Mouse (Mus musculus) ovary, postnatal 36 days (tissue): Measurements from ENCODE around the gene Pnpla7.
A peak's percentile ranks its signal among the peaks of the same experiment; 100 is the strongest.

Source experiments
- DNase-seq: peaks from one replicate; pipeline ENCODE4 v3.0.0; 2022; ENCODE audit warnings: low spot score, mixed read lengths

The Pnpla7 gene

DNA sequence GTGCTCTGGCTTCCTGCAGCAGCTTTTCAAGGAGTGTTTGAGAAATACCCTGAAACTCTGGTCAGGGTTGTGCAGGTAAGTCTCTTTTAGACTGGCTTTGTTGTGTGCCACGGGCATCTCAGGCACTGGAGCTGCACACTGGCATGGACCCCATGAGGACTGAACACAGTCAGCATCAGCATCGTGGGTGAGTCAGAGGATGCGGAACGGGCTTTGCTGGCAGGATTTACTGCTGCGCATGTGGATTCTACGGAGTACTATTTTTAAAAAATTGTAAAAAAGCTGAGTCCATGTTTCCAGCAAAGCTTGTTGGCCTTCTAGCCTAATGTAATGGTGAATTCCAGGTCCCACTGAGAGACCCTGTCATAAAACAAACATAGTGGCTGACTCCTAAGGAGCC, 19.5 kb downstream of the Pnpla7 start:
- DNase-seq: no peak

DNA sequence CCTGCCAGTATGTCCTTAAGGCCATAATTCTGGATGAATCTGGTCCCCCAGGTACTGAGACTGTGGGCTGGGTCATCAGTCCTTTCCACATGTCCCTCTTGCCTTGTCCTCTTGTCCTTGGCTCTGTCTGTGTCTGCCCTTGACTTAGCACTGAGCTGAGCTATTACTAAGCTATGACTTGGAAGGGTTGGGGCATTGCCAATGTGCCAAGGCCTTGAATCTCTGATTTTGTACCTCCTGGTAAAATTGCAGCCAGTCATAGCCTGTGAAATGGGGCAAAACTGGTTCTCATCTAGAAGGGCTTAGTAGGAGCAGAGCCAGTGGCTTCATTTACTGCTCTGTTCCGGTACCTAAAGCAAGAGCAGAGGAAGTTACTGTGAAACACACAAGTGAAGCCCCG, 20.6 kb downstream of the Pnpla7 start:
- no peak for DNase-seq

DNA sequence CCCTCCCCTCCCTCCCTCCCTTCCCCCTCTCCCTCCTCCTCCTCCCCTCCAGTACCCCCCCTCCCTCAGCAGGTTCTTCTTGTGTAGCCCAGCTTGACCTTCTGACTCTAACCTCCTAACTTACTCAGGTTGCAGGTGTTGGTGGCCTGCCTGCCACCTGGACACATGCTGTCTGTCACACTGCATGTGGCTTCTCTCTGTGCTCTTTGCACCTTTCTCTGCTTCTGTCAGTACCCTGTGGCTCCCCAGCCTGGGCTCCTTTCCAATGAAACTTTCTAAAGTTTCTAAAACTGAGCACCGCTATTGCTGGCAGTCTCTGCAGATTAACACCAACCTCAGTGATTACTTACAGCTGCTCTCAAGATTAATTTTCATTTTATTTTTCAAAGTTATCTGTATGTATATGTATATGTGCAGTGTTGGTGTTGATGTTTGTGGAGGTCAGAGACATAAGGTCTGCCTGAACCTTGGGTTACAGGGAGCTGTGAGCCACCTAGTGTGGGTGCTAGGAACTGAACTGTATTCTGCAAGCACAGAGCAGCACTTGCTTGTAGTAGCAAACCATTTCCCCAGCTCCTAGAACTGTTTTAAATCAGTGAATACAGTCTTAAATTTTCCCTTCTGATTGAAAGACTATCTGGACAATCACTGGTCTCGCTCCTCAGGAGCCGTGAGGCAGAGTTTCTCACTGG, 24.9 kb downstream of the Pnpla7 start:
- peak; percentile 15 for DNase-seq

GRCm38 (mm10) chr2:25003946-25004786, 28.3 kb downstream of the Pnpla7 start:
- DNase-seq: no peak

GRCm38 (mm10) chr2:25006767-25007166, 30.9 kb downstream of the Pnpla7 start:
- no peak for DNase-seq

DNA sequence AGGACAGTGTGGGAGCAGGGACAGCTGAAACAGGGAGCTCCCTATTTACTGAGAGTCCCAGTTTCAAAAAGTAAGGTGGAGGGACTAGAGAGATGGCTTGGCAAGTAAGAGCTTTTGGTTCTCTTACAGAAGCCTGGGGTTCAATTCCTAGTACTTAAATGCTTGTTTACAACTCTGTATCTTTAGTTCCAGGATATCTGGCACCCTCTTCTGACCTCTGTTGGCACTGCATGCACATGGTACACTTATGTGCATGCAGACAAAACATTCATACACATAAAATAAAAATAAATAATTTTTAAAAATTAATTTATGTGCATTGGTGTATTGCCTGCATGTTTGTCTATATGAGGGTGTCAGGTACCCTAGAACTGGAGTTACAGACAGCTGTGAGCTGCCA, 32.4 kb downstream of the Pnpla7 start:
- DNase-seq: no peak

DNA sequence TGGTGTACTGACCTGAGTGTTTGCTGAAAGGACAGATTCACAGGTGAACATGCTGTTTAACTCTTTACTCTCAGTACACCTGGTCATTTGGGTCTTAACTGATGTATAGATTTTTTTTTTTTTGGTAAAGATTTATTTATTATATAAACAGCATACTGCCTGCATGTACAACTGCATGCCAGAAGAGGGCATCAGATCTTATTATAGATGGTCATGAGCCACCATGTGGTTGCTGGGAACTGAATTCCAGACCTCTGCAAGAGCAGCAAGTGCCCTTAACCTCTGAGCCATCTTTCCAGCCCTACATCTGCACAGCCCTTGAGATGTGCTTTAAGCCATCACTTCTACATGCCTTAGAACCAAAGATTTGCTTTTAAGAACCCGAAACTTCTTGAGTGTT, 46.8 kb downstream of the Pnpla7 start:
- no peak for DNase-seq

DNA sequence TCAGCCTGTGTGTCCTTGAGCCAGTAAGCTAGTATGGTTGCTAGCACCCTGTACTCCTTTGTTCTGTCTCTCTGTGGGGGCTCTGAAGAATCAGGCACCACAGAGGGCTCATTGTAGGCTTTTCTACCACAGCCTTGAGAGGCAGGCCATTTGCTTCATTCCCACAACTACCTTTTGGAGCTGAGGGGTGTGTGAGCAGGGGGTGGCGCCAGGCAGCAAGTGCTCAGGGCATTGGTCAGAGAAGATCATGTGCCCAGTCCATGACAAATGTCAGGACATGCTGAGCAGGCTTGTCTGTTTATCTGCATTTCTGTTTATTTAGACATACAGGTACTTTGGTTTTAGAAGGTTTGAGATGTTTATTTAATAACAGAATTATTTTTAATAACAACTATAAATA, 49.3 kb downstream of the Pnpla7 start:
- no peak for DNase-seq

- DNase-seq: no peak
These were observed 59.2 kb downstream of the Pnpla7 start for GRCm38 (mm10) chr2:25034994-25035393.

DNA sequence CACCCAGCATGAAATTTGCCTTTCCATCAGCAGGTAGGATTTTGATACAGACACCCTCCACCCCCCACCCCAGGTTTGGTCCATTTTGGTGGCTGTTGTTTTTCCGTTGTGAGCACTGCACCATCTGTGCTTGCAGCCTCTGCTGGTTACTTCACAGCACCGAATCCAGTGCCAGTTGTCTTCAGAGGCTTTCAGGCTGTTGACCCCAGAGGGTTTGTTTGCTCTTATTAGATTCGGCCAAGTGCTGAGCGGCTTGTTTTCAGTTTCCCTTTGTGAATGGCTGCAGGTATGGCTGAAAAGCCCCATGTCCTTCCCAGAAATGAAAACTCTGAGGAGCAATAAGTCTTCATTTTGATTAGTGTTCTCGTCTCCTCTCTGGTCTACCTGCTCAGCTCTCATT, 64.3 kb downstream of the Pnpla7 start:
- DNase-seq: no peak

GRCm38 (mm10) chr2:25050921-25051320, 75.1 kb downstream of the Pnpla7 start:
- DNase-seq: no peak

DNA sequence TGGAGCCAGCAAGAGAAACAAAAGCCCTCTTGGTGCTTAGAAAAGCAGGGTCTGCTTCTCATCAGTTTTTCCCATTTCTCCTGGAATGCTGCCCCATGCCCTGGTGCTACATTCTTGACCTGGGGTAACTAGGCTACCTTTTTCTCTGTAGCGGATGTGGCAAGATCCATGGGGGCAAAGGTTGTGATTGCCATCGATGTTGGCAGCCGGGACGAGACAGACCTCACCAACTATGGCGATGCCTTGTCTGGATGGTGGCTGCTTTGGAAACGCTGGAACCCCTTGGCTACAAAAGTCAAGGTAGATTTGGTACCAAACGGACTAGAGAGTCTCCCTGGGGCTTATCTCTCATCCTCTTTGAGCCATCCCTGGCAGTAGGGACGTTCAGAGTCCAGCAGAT, 75.6 kb downstream of the Pnpla7 start:
- no peak for DNase-seq

DNA sequence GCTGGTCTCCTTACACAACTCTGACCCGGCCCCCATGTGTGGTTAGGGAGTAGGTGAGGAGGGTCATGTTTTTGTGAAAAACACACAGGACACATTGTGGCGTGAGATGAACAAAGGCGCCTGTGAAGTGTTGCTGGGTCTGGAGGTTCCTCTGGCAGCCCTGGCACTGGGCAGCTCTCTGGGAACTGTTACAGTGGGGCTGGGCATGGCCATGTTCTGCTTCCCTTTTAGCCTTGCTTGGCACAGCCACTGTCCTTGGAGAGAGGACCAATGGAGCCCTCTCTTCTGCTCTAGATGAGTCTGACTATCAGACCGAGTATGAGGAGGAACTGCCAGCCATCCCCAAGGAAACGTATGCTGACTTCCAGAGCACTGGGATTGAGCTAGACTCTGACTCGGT, 77.3 kb downstream of the Pnpla7 start:
- DNase-seq: no peak

DNA sequence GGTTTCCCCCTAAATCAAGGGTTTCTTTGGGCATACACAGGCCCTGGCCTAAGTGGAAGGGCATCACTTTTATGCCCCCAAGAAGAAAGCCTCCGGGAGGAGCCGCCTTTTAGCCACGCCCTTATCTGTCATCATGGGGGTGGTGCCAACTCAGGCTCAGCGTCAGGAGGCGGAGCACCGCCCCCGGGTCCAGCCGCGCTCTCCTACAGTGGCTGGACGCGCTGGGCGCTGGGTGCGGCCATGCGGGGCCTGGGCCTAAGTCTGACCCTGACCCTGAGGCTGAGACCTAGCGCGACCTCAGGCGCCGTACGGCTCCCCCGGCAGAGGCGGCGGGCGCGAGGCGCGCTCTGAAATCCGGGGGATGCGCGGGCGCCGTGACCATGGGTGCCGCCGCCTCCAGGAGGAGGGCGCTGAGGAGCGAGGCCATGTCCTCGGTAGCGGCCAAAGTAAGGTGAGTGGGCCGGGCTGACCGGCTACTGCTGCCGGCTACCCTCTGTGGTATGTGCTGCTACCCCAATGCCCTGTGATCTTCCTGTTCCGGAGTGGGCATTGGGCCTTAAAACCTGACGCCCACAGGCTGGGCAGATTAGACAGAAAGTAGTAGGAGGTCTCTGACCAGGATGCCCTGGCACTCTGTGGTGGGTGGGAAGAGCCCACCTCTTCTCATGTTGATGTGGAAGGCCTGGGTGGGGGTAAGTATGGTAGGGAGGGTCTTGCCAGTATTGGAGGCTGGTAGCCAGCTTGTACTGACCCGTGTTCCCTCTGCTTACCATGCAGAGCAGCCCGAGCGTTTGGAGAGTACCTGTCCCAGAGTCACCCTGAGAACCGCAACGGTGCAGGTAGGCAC, 78.6 kb downstream of the Pnpla7 start, which contains the start of gene Nsmf:
Nsmf (plus strand) TSS at position 135 of the 847 bp plus-strand sequence.
- DNase-seq: peak; percentile 87

DNA sequence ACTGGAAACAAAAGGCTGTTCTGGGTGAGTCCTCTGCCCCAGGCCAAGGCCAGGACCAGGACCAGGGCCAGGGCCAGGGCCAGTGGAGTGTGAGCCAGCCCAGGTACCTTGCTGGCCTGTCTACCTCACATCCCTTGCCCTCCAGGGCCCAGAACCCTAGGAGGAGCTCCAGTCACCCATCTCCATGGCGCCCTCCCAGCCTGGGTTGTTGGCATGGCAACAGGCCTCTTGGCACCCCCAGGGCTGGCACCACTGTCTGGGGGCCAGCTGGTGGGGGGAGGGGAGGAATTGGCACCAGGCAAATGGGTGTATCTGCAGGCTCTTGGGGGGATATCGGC, 79.2 kb downstream of the Pnpla7 start:
- DNase-seq: peak; percentile 31

GRCm38 (mm10) chr2:25055409-25056155, 79.7 kb downstream of the Pnpla7 start:
- no peak for DNase-seq

- DNase-seq: no peak
These were observed 83.1 kb downstream of the Pnpla7 start for GRCm38 (mm10) chr2:25058926-25059325.

DNA sequence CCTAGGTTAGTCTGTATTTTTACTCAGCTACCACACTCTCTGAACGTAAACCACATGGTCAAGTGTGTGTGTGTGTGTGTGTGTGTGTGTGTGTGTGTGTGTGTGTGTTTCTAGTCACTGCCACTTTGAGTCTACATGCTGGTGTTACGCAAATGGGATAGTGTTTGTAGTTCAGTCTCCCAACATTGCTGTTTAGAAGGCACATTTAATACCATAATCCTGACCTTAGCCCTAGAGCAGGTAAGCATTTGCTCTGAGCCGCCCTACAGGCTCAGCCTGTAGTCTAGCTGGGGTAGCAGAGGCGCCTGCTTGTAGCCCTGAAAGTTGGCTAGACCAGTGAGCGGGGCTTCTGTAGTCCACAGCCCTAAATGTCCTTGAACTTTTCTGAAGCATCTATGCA, 87.7 kb downstream of the Pnpla7 start:
- no peak for DNase-seq

- DNase-seq: no peak
These were observed 88.5 kb downstream of the Pnpla7 start for GRCm38 (mm10) chr2:25064285-25064684.

GRCm38 (mm10) chr2:25065537-25065936, 89.7 kb downstream of the Pnpla7 start:
- DNase-seq: no peak

DNA sequence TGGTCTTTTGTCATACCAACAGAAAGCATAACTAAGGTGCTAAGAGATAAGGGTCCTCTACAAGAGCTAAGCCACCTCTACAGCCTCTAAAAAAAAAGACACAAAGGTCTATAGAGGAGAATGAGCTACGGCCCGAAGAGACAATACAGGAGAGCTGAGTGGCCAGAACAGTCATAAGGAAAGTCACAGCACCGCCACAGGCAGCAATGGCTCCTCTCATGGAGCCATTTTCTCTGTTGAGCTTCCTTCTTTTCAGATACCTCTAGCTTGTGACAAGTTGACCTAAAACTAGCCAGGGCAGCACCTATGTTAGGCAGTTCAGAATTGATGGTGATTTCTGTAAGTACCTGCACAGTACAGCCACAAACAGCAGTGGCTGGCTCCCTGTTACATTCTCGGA, 90.7 kb downstream of the Pnpla7 start:
- DNase-seq: no peak

- DNase-seq: no peak
These were observed 93.7 kb downstream of the Pnpla7 start for GRCm38 (mm10) chr2:25069537-25069936.
